Mouse (Mus musculus) erythroblast, embryonic 14.5 days (primary cell): Measurements from ENCODE around the gene Dtnb. TPM values are rescaled to one million over a fixed set of nuclear protein-coding genes. Genes with fewer than 3 reads are reported as not detected.
"Not testable (repeated sequence)": the region's sequence is repeated elsewhere in the genome, so short reads cannot be mapped to it uniquely, and the experiment has no call there.

Source experiments
- H3K27me3 ChIP-seq: 2 replicates; pipeline ENCODE4 v1.6.1; 2012; ENCODE audit warnings: inconsistent platforms; ENCODE audit not compliant: control insufficient read depth
- H3K36me3 ChIP-seq: 2 replicates; pipeline ENCODE4 v1.6.1; 2012; ENCODE audit warnings: mild to moderate bottlenecking, inconsistent platforms; ENCODE audit not compliant: control insufficient read depth
- H3K4me1 ChIP-seq: 2 replicates; pipeline ENCODE4 v1.6.1; 2012; ENCODE audit warnings: inconsistent platforms; ENCODE audit not compliant: control insufficient read depth
- H3K4me3 ChIP-seq: replicated peaks from 2 replicates; pipeline ENCODE3; 2012; ENCODE audit warnings: moderate library complexity, mild to moderate bottlenecking, inconsistent platforms
- H3K9me3 ChIP-seq: 2 replicates; pipeline ENCODE4 v1.6.1; 2012; ENCODE audit warnings: low read length, inconsistent platforms, mixed read lengths; ENCODE audit not compliant: control insufficient read depth
- GATA1 ChIP-seq: IDR thresholded peaks from 2 replicates; pipeline ENCODE4 v1.6.1; 2012; ENCODE audit warnings: low read length, inconsistent platforms, mixed read lengths
- TAL1 ChIP-seq: IDR thresholded peaks from 3 replicates; pipeline ENCODE4 v1.6.1; 2012; ENCODE audit warnings: low read length, inconsistent platforms, mixed read lengths
- polyA plus RNA-seq: library from polyadenylated mRNA; stranded (reverse); fragments of >175 nt; gene quantifications from 2 replicates; pipeline ENCODE4 v1.2.3, GENCODE M21; 2012

The Dtnb gene
- polyA plus RNA-seq, 1 experiment, result 33.4 TPM

GRCm38 (mm10) chr12:3669971-3670381, 97.8 kb downstream of the Dtnb start:
- H3K4me1 ChIP-seq, result no peaks in the 10 kb centered on the region
- no peaks in the 10 kb centered on the region for H3K9me3 ChIP-seq
- H3K36me3 ChIP-seq, result peaks cover 12% of the 10 kb centered on the region
- no peak for TF ChIP-seq GATA1
- no peak overlapping the region for H3K4me3 ChIP-seq
- H3K27me3 ChIP-seq, result no peaks in the 10 kb centered on the region

GRCm38 (mm10) chr12:3671117-3671516, 98.9 kb downstream of the Dtnb start:
- TF ChIP-seq TAL1, result no peak
- no peak for TF ChIP-seq GATA1
- no peaks in the 10 kb centered on the region for H3K27me3 ChIP-seq
- H3K4me3 ChIP-seq, result no peak overlapping the region
- H3K9me3 ChIP-seq, result no peaks in the 10 kb centered on the region
- H3K4me1 ChIP-seq, result no peaks in the 10 kb centered on the region
- H3K36me3 ChIP-seq, result peaks cover 12% of the 10 kb centered on the region

- Histone ChIP-seq H3K27me3 (no peaks in the 10 kb centered on the region), H3K36me3 (peaks cover 8% of the 10 kb centered on the region), H3K4me1 (no peaks in the 10 kb centered on the region), H3K9me3 (no peaks in the 10 kb centered on the region), H3K4me3 (no peak overlapping the region)
- no peak for TF ChIP-seq TAL1
- TF ChIP-seq GATA1, result no peak
These were observed 100.6 kb downstream of the Dtnb start for GRCm38 (mm10) chr12:3672786-3673185.

- H3K4me1 ChIP-seq, result no peaks in the 10 kb centered on the region
- no peaks in the 10 kb centered on the region for H3K9me3 ChIP-seq
- peaks cover 8% of the 10 kb centered on the region for H3K36me3 ChIP-seq
- H3K27me3 ChIP-seq, result no peaks in the 10 kb centered on the region
- TF ChIP-seq GATA1 (no peak), TAL1 (no peak)
- no peak overlapping the region for H3K4me3 ChIP-seq
These were observed 101.7 kb downstream of the Dtnb start for GRCm38 (mm10) chr12:3673886-3674285.

- no peak overlapping the region for H3K4me3 ChIP-seq
- no peaks in the 10 kb centered on the region for H3K27me3 ChIP-seq
- H3K9me3 ChIP-seq, result no peaks in the 10 kb centered on the region
- TF ChIP-seq GATA1 (no peak), TAL1 (no peak)
- H3K36me3 ChIP-seq, result peaks cover 5% of the 10 kb centered on the region
- H3K4me1 ChIP-seq, result no peaks in the 10 kb centered on the region
These were observed 102.7 kb downstream of the Dtnb start for GRCm38 (mm10) chr12:3674913-3675312.

GRCm38 (mm10) chr12:3680721-3681120, 108.5 kb downstream of the Dtnb start:
- TF ChIP-seq GATA1 (no peak), TAL1 (no peak)
- Histone ChIP-seq H3K36me3 (no peaks in the 10 kb centered on the region), H3K27me3 (no peaks in the 10 kb centered on the region), H3K4me1 (no peaks in the 10 kb centered on the region), H3K9me3 (no peaks in the 10 kb centered on the region), H3K4me3 (no peak overlapping the region)

GRCm38 (mm10) chr12:3683041-3683440, 110.9 kb downstream of the Dtnb start:
- Histone ChIP-seq H3K27me3 (no peaks in the 10 kb centered on the region), H3K36me3 (peaks cover 7% of the 10 kb centered on the region), H3K4me3 (no peak overlapping the region), H3K9me3 (no peaks in the 10 kb centered on the region), H3K4me1 (no peaks in the 10 kb centered on the region)
- TF ChIP-seq TAL1, result no peak
- TF ChIP-seq GATA1, result no peak

GRCm38 (mm10) chr12:3686419-3686940, 114.3 kb downstream of the Dtnb start:
- Histone ChIP-seq H3K36me3 (peaks cover 15% of the 10 kb centered on the region), H3K9me3 (no peaks in the 10 kb centered on the region), H3K27me3 (no peaks in the 10 kb centered on the region), H3K4me3 (no peak overlapping the region), H3K4me1 (no peaks in the 10 kb centered on the region)
- TF ChIP-seq TAL1, result no peak
- no peak for TF ChIP-seq GATA1

- not testable (repeated sequence) for H3K4me3 ChIP-seq
These were observed 118.8 kb downstream of the Dtnb start for GRCm38 (mm10) chr12:3690926-3691529.

More at GRCm38 (mm10) chr12:3690926-3691529, 118.8 kb downstream of the Dtnb start:
- H3K27me3 ChIP-seq, H3K9me3 ChIP-seq: not testable (repeated sequence)
- Histone ChIP-seq H3K4me1 (peaks cover 19% of the 10 kb centered on the region), H3K36me3 (peaks cover 15% of the 10 kb centered on the region)
